Mouse (Mus musculus) liver, embryonic 13.5 days (tissue): ENCODE results near the gene Mageb16. TPM values are rescaled to one million over a fixed set of nuclear protein-coding genes. Genes with fewer than 3 reads are reported as not detected.

Source experiments
- ATAC-seq: fragments of 200-750 bp; cut with Nextera tagmentation; 2 replicates; pipeline ENCODE4 v1.8.0; 2017; ENCODE audit warnings: low read depth, mild to moderate bottlenecking, moderate number of reproducible peaks, moderate library complexity
- DNase-seq: peaks from one replicate; pipeline ENCODE4 v3.0.0; 2022
- H3K27ac ChIP-seq: fragments of 300-500 bp; sonication (generic); 2 replicates; pipeline ENCODE4 v1.5.1; 2015; ENCODE audit warnings: moderate library complexity, mild to moderate bottlenecking, inconsistent platforms
- H3K27me3 ChIP-seq: fragments of 300-500 bp; sonication (generic); 2 replicates; pipeline ENCODE4 v1.6.1; 2015; ENCODE audit warnings: mild to moderate bottlenecking, inconsistent platforms
- H3K36me3 ChIP-seq: fragments of 300-500 bp; sonication (generic); 2 replicates; pipeline ENCODE4 v1.6.1; 2015; ENCODE audit warnings: mild to moderate bottlenecking, inconsistent platforms
- H3K4me1 ChIP-seq: fragments of 300-500 bp; sonication (generic); replicated peaks from 2 replicates; pipeline ENCODE4 v1.6.1; 2015; ENCODE audit warnings: inconsistent platforms
- H3K4me2 ChIP-seq: fragments of 300-500 bp; sonication (generic); 2 replicates; pipeline ENCODE4 v1.6.1; 2015; ENCODE audit warnings: inconsistent platforms, mild to moderate bottlenecking, moderate library complexity
- H3K4me3 ChIP-seq: fragments of 300-500 bp; sonication (generic); replicated peaks from 2 replicates; pipeline ENCODE4 v1.5.1; 2015; ENCODE audit warnings: mild to moderate bottlenecking, inconsistent platforms
- H3K9ac ChIP-seq: fragments of 300-500 bp; sonication (generic); 2 replicates; pipeline ENCODE4 v1.6.1; 2015; ENCODE audit warnings: mild to moderate bottlenecking, inconsistent platforms
- H3K9me3 ChIP-seq: fragments of 300-500 bp; sonication (generic); replicated peaks from 2 replicates; pipeline ENCODE4 v1.6.1; 2016; ENCODE audit warnings: inconsistent platforms
- WGBS: fragments of 180-500 bp; shearing (Covaris S2); methylation state at CpG from one replicate; pipeline ENCODE4 v1.1.7; 2015; ENCODE audit not compliant: insufficient replicate concordance; 5-methylcytosine and 5-hydroxymethylcytosine counted together
- polyA plus RNA-seq: library from polyadenylated mRNA; unstranded; fragments of >200 nt; fragmentation: Nextera tagmentation; extraction: Ambion mirVana; gene quantifications from 2 replicates; pipeline ENCODE4 v1.2.1, GENCODE M21; 2015

Gene Mageb16
- 1.1 and 1.7 TPM in 2 replicates for polyA plus RNA-seq

DNA sequence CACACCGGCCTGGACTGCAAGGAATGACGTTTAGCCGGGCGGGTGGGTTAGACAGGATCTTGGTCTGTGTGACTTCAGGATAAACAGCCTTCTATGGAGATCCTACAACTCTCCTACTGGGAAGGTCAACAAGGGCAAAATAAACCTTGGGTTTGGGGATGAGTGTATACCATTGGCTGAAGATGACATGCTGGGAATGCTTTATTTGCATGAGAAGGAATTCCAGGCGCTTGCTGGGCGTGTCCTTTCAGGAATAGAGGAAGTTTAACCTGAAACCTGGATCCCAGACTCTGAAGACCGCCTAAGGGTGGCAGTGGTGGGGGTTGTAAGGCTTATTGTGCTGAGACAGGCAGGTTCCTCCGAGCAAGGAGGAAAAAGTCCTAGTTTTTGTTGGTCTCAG is at the start of gene Mageb16:
Gene Mageb16, minus strand, starts transcription at position 25 of the 400 bp plus-strand sequence.
- WGBS, result 42% methylated on average over 8 of the region's 8 CpGs

DNA sequence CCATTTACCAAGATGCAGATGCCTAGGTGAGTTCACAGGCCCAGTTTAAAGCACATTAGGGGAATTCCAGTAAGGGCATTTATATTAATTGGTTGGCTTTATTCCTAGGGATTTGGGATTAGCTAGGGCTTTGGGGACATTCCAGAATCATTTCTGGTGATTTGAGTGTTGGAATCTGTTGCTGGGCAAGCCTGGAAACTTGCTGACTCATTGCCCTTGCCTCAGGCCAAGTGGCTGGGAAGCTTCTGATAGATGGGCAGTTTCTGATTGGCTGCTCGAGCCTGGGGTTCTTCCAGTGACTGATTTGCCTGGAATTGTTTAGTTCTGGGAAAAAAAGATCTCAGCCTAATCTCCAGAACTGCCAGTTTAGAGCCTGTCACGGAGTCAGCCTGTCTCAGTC is 20.1 kb downstream of the Mageb16 start:
- Histone ChIP-seq H3K9me3 (no peaks in the 10 kb centered on the region), H3K36me3 (no peaks in the 10 kb centered on the region), H3K4me2 (no peak overlapping the region), H3K4me3 (no peak overlapping the region), H3K4me1 (no peaks in the 10 kb centered on the region), H3K27me3 (no peaks in the 10 kb centered on the region), H3K27ac (no peak overlapping the region), H3K9ac (no peak overlapping the region)
- ATAC-seq (no peak), DNase-seq (no peak)
- 26% methylated on average over 2 of the region's 2 CpGs for WGBS

More for the DNA sequence above, at the start of gene Mageb16:
- DNase-seq (no peak), ATAC-seq (no peak)
- Histone ChIP-seq H3K27ac (no peak within 1 kb of the TSS), H3K27me3 (no peaks in the 10 kb centered on the region), H3K4me1 (no peaks in the 10 kb centered on the region), H3K4me3 (no peak within 1 kb of the TSS), H3K4me2 (no peak within 1 kb of the TSS), H3K9me3 (no peaks in the 10 kb centered on the region), H3K9ac (no peak within 1 kb of the TSS), H3K36me3 (no peaks in the 10 kb centered on the region)

DNA sequence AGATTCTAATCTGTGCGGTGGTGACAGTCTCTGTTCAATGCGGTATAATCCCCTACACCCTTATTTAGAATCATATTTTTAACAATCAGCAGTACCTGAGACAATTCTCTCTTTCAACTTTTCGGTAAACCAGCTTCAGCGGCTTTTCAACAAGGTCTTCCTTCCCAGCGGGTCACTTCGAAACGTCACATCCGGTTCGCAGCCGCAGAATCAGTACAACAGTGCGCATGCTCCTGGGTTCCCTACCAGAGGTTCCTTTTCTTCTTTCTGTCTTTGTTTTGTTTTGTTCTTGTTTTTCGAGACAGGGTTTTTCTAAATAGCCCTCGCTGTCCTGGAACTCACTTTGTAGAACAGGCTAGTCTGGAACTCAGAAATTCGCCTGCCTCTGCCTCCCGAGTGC is 35.8 kb downstream of the Mageb16 start:
- no peak overlapping the region for H3K4me2 ChIP-seq
- ATAC-seq, result no peak
- no peaks in the 10 kb centered on the region for H3K36me3 ChIP-seq
- no peak overlapping the region for H3K27ac ChIP-seq
- DNase-seq, result no peak
- no peak overlapping the region for H3K9ac ChIP-seq
- WGBS, result 73% methylated on average over 15 of the region's 15 CpGs
- no peaks in the 10 kb centered on the region for H3K27me3 ChIP-seq
- H3K4me1 ChIP-seq, result no peaks in the 10 kb centered on the region
- H3K9me3 ChIP-seq, result no peaks in the 10 kb centered on the region
- no peak overlapping the region for H3K4me3 ChIP-seq

DNA sequence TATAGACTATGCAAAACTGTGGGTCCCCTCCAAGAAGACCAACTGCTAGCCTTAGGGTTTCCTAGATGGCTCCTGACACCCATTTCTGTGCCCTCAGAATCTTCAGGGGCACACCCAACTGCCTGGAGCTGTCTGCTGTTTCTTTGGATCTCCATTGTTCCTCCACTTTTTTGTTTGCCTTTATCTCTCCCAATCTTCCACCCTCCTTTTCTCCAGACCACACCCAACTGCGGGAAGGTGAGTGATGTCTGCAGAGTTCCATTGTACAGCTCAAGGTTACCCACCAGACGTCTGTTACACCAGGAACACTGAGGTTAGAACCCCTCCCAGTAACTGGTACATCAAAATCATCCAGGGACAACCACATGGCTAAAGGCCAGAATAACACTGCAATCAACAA is 64.8 kb downstream of the Mageb16 start:
- H3K4me2 ChIP-seq, result no peak overlapping the region
- H3K36me3 ChIP-seq, result no peaks in the 10 kb centered on the region

More for the DNA sequence above, 64.8 kb downstream of the Mageb16 start:
- no peak for ATAC-seq
- Histone ChIP-seq H3K27ac (no peak overlapping the region), H3K9ac (no peak overlapping the region), H3K4me1 (no peaks in the 10 kb centered on the region), H3K27me3 (no peaks in the 10 kb centered on the region), H3K4me3 (no peak overlapping the region), H3K9me3 (no peaks in the 10 kb centered on the region)
- DNase-seq, result no peak
- 37% methylated on average over 2 of the region's 2 CpGs for WGBS

Other genes starting within 250 kb of the Mageb16 start
- gene Gm7173, start 154.2 kb downstream of the Mageb16 start, polyA plus RNA-seq, result 0.03 TPM in 2 replicates